Mouse (Mus musculus) adrenal gland, adult 10 weeks (tissue): ENCODE results near the gene Gm14393. TPM values are rescaled to one million over a fixed set of nuclear protein-coding genes. Genes with fewer than 3 reads are reported as not detected.

ENCODE experiments used
- polyA plus RNA-seq: library from polyadenylated mRNA; stranded (reverse); fragments of 350-450 nt; fragmentation: Illumina TruSeq; extraction: RNeasy Lipid Tissue Mini Kit (QIAGEN cat#74804); gene quantifications from one replicate; pipeline ENCODE4 v1.2.3, GENCODE M21; 2014; ENCODE audit warnings: low read depth, low replicate concordance

Gene Gm14393
- polyA plus RNA-seq, result 16.6 TPM

DNA sequence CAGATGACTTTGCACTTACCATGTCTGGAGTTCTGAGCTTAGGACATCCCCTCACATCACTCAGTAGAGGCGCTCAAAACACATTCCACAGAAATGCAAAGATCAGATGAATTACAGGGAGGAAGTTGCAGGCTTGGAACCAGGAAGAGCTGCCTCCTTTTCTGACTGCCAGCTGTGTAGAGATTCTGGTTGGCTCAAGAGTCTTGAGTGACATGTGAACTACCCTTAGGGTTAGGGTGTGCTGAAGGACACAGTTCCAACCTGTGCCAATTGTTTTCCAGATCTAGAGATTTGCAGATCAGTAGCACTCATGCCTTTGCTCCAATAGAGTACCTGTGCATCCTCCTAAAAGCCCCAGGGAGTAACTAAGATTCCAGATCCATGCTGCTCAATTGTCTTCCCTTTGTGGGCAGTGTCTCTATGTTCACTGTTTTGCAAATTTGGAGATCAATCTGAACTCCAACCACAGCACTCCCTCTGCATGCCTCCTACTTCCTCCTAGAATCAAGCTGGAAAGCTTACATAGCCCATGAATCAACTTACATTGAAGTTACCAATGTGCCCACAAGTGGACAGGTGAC lies at the start of gene Gm14393:
TSS of gene Gm14393 (minus strand) at position 101 of the 581 bp plus-strand sequence.

Other genes with a start within 250 kb of the Gm14393 start
- gene Gm14444, start 57.5 kb downstream of the Gm14393 start, polyA plus RNA-seq, result 0.87 TPM
- 74.4 TPM for gene Gm14399, start 74.2 kb upstream of the Gm14393 start, polyA plus RNA-seq
- gene Gm14443, start 108.1 kb upstream of the Gm14393 start, polyA plus RNA-seq, result 3.4 TPM
- 19.4 TPM for gene Gm14391, start 139.1 kb upstream of the Gm14393 start, polyA plus RNA-seq
- gene Gm14440, start 207.3 kb upstream of the Gm14393 start, polyA plus RNA-seq, result 68.7 TPM